Mouse (Mus musculus): Measurements from ENCODE around the gene Fxyd4. TPM values are rescaled to one million over a fixed set of nuclear protein-coding genes. Genes with fewer than 3 reads are reported as not detected.

Fxyd4 gene
- total and polyA plus RNA-seq, 3 experiments = 0.25 TPM; not detected in 2

GRCm38 (mm10) chr6:117902556-117902955, 34.9 kb downstream of the Fxyd4 start:
- H3K79me2 ChIP-seq (replicated peaks; ENCODE audit: control insufficient read depth, insufficient read depth, low read length) = no peaks in the 10 kb centered on the region
- no peak overlapping the region for H3K27ac ChIP-seq
- no peak for DNase-seq
- H3K27me3 ChIP-seq (ENCODE audit: control insufficient read depth, insufficient read depth, low read length) = no peaks in the 10 kb centered on the region
- no peak overlapping the region for H3K4me3 ChIP-seq
- no peak overlapping the region for H3K9ac ChIP-seq (ENCODE audit: low read depth, low read length)
- H3K36me3 ChIP-seq (ENCODE audit: control insufficient read depth, insufficient read depth, low read length) = peaks cover 2% of the 10 kb centered on the region; the same call in 1 of the 2 replicates
- TF ChIP-seq POLR2A (IDR thresholded peaks at IDR 0.05; ENCODE audit: insufficient read depth, low read depth, low read length) (no peak), EP300 (IDR thresholded peaks at IDR 0.05; ENCODE audit: insufficient read depth, low read depth, low read length) (no peak), CTCF (IDR thresholded peaks at IDR 0.05) (no peak)
- intact Hi-C loops (cut with DNase I) = no loop called here
- 82% methylated on average over 4 of the region's 4 CpGs for WGBS
- peaks cover 2% of the 10 kb centered on the region; the same call in 1 of the 2 replicates for H3K4me1 ChIP-seq (ENCODE audit: control insufficient read depth, insufficient read depth, low read length)

GRCm38 (mm10) chr6:117901510-117902402, 35.7 kb downstream of the Fxyd4 start:
- no peak overlapping the region for H3K9ac ChIP-seq (ENCODE audit: low read depth, low read length)
- H3K27me3 ChIP-seq (ENCODE audit: control insufficient read depth, insufficient read depth, low read length) = no peaks in the 10 kb centered on the region

DNA sequence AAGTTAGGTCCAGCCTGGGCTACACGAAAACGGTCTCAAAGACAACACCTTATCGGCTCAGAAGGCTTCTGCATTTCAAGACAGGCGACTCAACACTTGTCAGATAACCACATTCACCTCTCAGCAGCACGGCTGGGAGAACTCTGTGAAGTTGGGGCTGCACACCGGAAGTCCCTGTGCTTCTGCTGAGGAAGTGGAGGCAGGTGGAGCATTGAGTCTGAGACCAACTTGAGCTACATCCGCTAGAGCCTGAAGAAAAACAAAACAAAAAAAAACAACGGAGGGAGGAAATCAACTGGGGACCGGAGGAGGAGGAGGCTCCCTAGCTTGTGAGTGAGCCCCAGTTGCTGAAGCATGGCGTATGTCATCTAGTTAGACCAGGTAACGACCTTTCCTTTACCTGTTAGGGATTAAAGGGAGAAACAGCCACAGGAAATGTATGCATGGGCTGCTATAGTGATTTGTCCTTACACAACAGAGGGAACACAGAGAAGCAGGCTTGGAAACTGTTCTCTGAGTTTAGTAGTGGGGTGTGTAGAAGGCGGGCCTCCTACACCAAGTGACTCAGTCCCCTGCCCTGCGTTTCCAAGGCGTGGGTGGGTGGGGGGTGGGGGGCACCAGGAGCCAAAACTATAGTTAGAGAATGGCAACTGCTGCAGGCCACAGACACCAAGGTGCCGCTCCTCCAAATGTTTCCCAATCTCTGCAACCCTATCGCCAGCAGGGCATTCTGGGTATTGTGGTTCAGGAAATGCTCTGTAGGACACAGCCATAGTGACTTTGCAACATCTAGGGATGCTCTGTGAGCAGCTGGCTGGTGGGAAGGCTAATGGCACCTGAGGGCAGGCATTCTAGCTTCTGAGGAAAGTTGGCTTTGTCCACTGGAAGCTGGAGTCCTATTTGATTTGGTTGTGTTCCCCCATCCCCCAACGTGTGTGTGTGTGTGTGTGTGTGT, 37.1 kb downstream of the Fxyd4 start, which contains the start of gene Hnrnpf:
Hnrnpf (plus strand) TSS at position 199 of the 955 bp plus-strand sequence.
- DNase-seq = peak in 1 of 2 experiments; percentile 34
- H3K79me2 ChIP-seq (replicated peaks; ENCODE audit: control insufficient read depth, insufficient read depth, low read length) = no peaks in the 10 kb centered on the region
- 51% methylated on average over 17 of the region's 17 CpGs for WGBS
- H3K36me3 ChIP-seq (ENCODE audit: control insufficient read depth, insufficient read depth, low read length) = no peaks in the 10 kb centered on the region; the same call in 1 of the 2 replicates
- no peak for TF ChIP-seq CTCF (IDR thresholded peaks at IDR 0.05)
- no peak for TF ChIP-seq POLR2A (IDR thresholded peaks at IDR 0.05; ENCODE audit: insufficient read depth, low read depth, low read length)
- no peak for TF ChIP-seq EP300 (IDR thresholded peaks at IDR 0.05; ENCODE audit: insufficient read depth, low read depth, low read length)
- H3K27ac ChIP-seq = no peak within 1 kb of the TSS
- H3K4me3 ChIP-seq = no peak within 1 kb of the TSS
- no peak within 1 kb of the TSS for H3K9ac ChIP-seq (ENCODE audit: low read depth, low read length)
- H3K27me3 ChIP-seq (ENCODE audit: control insufficient read depth, insufficient read depth, low read length) = no peaks in the 10 kb centered on the region
- H3K4me1 ChIP-seq (ENCODE audit: control insufficient read depth, insufficient read depth, low read length) = no peaks in the 10 kb centered on the region
- intact Hi-C loops (cut with DNase I) = no loop called here

More at GRCm38 (mm10) chr6:117901510-117902402, 35.7 kb downstream of the Fxyd4 start:
- 68% methylated on average over 9 of the region's 9 CpGs for WGBS
- peaks cover 2% of the 10 kb centered on the region; the same call in 1 of the 2 replicates for H3K4me1 ChIP-seq (ENCODE audit: control insufficient read depth, insufficient read depth, low read length)
- H3K36me3 ChIP-seq (ENCODE audit: control insufficient read depth, insufficient read depth, low read length) = peaks cover 2% of the 10 kb centered on the region; the same call in 1 of the 2 replicates
- no peak overlapping the region for H3K4me3 ChIP-seq
- intact Hi-C loops (cut with DNase I) = no loop called here
- DNase-seq = no peak
- H3K79me2 ChIP-seq (replicated peaks; ENCODE audit: control insufficient read depth, insufficient read depth, low read length) = no peaks in the 10 kb centered on the region
- TF ChIP-seq POLR2A (IDR thresholded peaks at IDR 0.05; ENCODE audit: insufficient read depth, low read depth, low read length) = no peak
- TF ChIP-seq EP300 (IDR thresholded peaks at IDR 0.05; ENCODE audit: insufficient read depth, low read depth, low read length) = no peak
- TF ChIP-seq CTCF (IDR thresholded peaks at IDR 0.05) = no peak
- no peak overlapping the region for H3K27ac ChIP-seq

DNA sequence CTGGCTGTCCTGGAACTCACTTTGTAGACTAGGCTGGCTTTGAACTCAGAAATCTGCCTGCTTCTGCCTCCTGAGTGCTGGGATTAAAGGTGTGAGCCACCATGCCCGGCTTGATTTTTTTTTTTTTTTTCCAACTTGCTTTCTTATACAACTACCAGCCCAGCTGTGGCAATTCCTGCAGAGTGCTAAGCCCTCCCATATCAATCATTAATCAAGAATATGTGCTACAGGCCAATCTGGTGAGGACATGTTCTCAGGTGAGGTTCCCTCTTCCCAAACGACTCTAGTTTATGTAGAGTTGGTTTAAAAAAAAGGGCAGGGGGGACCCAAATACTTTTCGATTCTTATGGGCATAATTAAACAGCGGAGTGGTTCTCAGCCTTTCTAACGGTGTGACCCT, 39.7 kb downstream of the Fxyd4 start:
- Histone ChIP-seq H3K9ac (ENCODE audit: low read depth, low read length) (no peak overlapping the region), H3K36me3 (ENCODE audit: control insufficient read depth, insufficient read depth, low read length) (no peaks in the 10 kb centered on the region), H3K79me2 (replicated peaks; ENCODE audit: control insufficient read depth, insufficient read depth, low read length) (no peaks in the 10 kb centered on the region), H3K27me3 (ENCODE audit: control insufficient read depth, insufficient read depth, low read length) (no peaks in the 10 kb centered on the region), H3K27ac (no peak overlapping the region), H3K4me3 (no peak overlapping the region), H3K4me1 (ENCODE audit: control insufficient read depth, insufficient read depth, low read length) (no peaks in the 10 kb centered on the region)
- intact Hi-C loops (cut with DNase I) = no loop called here
- WGBS = 80% methylated on average over 5 of the region's 5 CpGs
- DNase-seq = no peak
- TF ChIP-seq EP300 (IDR thresholded peaks at IDR 0.05; ENCODE audit: insufficient read depth, low read depth, low read length) (no peak), CTCF (IDR thresholded peaks at IDR 0.05) (no peak), POLR2A (IDR thresholded peaks at IDR 0.05; ENCODE audit: insufficient read depth, low read depth, low read length) (no peak)

GRCm38 (mm10) chr6:117893435-117893834, 44.1 kb downstream of the Fxyd4 start:
- Histone ChIP-seq H3K4me1 (ENCODE audit: control insufficient read depth, insufficient read depth, low read length) (no peaks in the 10 kb centered on the region), H3K4me3 (no peak overlapping the region), H3K27me3 (ENCODE audit: control insufficient read depth, insufficient read depth, low read length) (no peaks in the 10 kb centered on the region), H3K9ac (ENCODE audit: low read depth, low read length) (no peak overlapping the region), H3K27ac (no peak overlapping the region), H3K36me3 (ENCODE audit: control insufficient read depth, insufficient read depth, low read length) (no peaks in the 10 kb centered on the region), H3K79me2 (replicated peaks; ENCODE audit: control insufficient read depth, insufficient read depth, low read length) (no peaks in the 10 kb centered on the region)
- intact Hi-C loops (cut with DNase I) = no loop called here
- 70% methylated on average over 2 of the region's 2 CpGs for WGBS
- TF ChIP-seq CTCF (IDR thresholded peaks at IDR 0.05) (no peak), EP300 (IDR thresholded peaks at IDR 0.05; ENCODE audit: insufficient read depth, low read depth, low read length) (no peak), POLR2A (IDR thresholded peaks at IDR 0.05; ENCODE audit: insufficient read depth, low read depth, low read length) (no peak)
- no peak for DNase-seq
